11 mouse cellular contexts compared by ENCODE assay signal in the genomic region with DNA sequence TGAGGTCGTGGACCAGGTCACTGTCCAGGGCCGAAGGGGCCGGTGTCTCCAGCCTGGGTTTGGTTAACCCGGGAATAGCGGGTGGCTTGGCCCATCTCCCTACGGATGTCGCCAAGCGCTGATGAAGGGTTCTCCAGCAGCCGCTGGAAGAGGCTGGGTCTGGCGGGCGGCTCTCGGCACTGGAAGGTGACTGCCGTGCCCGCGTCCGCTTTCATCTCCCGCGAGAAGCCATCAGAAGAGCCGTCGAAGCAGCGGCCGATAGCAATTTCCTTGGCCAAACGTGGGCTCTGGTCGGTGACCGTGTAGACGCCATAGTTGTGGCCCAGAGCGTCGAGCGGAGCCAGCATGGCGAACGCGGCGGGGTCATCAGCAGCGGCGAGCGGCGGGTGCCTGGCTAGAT. TPM values are rescaled to one million over a fixed set of nuclear protein-coding genes. Genes with fewer than 3 reads are reported as not detected.
DNase-seq lines count a peak whose midpoint lies in the region; ATAC-seq and TF ChIP-seq lines count a peak whose summit lies in the region.
"Had no signal": no experiment of that assay in that cellular context is flagged by ENCODE, and none has a peak within 500 bp of the region (broad histone marks: within the 10 kb centered on the region; RNA-seq: fewer than 3 reads in every experiment).

No protein-coding gene starts in this region.

- TF ChIP-seq CTCF in kidney, postnatal 0 days (IDR thresholded peaks at IDR 0.05; ENCODE audit: low read depth), result no peak
- no peak for TF ChIP-seq CTCF in intestine, postnatal 0 days (IDR thresholded peaks at IDR 0.05; ENCODE audit: low read depth)

- H3K27me3 ChIP-seq in kidney, postnatal 0 days (ENCODE audit: insufficient read depth, low read length), result peaks cover 66% of the 10 kb centered on the region
- peaks cover 84% of the 10 kb centered on the region for H3K27me3 ChIP-seq in embryonic facial prominence, embryonic 15.5 days
- peaks cover 68% of the 10 kb centered on the region for H3K27me3 ChIP-seq in intestine, postnatal 0 days (replicated peaks; ENCODE audit: control insufficient read depth, insufficient read depth, low read length)
- peaks cover 84% of the 10 kb centered on the region for H3K27me3 ChIP-seq in neural tube, embryonic 15.5 days (replicated peaks)

- WGBS in kidney, postnatal 0 days, result 16% methylated on average over 37 of the region's 37 CpGs
- 9% methylated on average over 37 of the region's 37 CpGs for WGBS in embryonic facial prominence, embryonic 15.5 days
- 14% methylated on average over 37 of the region's 37 CpGs for WGBS in intestine, postnatal 0 days
- WGBS in neural tube, embryonic 15.5 days, result 13% methylated on average over 37 of the region's 37 CpGs

- H3K4me1 ChIP-seq in kidney, postnatal 0 days (replicated peaks; ENCODE audit: insufficient read depth, low read length), result peaks cover 13% of the 10 kb centered on the region; the same call in 1 of the 2 replicates
- peaks cover 24% of the 10 kb centered on the region for H3K4me1 ChIP-seq in embryonic facial prominence, embryonic 15.5 days
- H3K4me1 ChIP-seq in intestine, postnatal 0 days (replicated peaks; ENCODE audit: control insufficient read depth, insufficient read depth, low read length), result no peaks in the 10 kb centered on the region
- H3K4me1 ChIP-seq in neural tube, embryonic 15.5 days, result peaks cover 42% of the 10 kb centered on the region

- no peak for ATAC-seq in kidney, postnatal 0 days (replicated peaks; ENCODE audit: low FRiP score, low read depth)
- no peak for ATAC-seq in embryonic facial prominence, embryonic 15.5 days (ENCODE audit: insufficient number of reproducible peaks, low FRiP score, low TSS enrichment, low read depth)
- ATAC-seq in intestine, postnatal 0 days, result no peak
- ATAC-seq in neural tube, embryonic 15.5 days (ENCODE audit: low FRiP score), result no peak
- ATAC-seq in CD4-positive, CD25-positive, alpha-beta regulatory T cell, adult 4 months, result no peak

- no peaks in the 10 kb centered on the region for H3K36me3 ChIP-seq in kidney, postnatal 0 days (ENCODE audit: insufficient read depth, low read length)
- no peaks in the 10 kb centered on the region for H3K36me3 ChIP-seq in embryonic facial prominence, embryonic 15.5 days
- H3K36me3 ChIP-seq in intestine, postnatal 0 days (ENCODE audit: control insufficient read depth, insufficient read depth), result no peaks in the 10 kb centered on the region
- no peaks in the 10 kb centered on the region for H3K36me3 ChIP-seq in neural tube, embryonic 15.5 days

- no peak overlapping the region for H3K9ac ChIP-seq in kidney, postnatal 0 days (ENCODE audit: low read depth, low read length)
- no peak overlapping the region for H3K9ac ChIP-seq in embryonic facial prominence, embryonic 15.5 days
- no peak overlapping the region for H3K9ac ChIP-seq in intestine, postnatal 0 days (ENCODE audit: low read depth, low read length)
- no peak overlapping the region for H3K9ac ChIP-seq in neural tube, embryonic 15.5 days (replicated peaks)

- H3K4me2 ChIP-seq in kidney, postnatal 0 days (ENCODE audit: low read length), result 0 out of 2 replicates have a peak overlapping the region, but pooled peaks have one; percentile 54
- H3K4me2 ChIP-seq in embryonic facial prominence, embryonic 15.5 days (replicated peaks), result peak overlapping the region; percentile 65
- no peak overlapping the region for H3K4me2 ChIP-seq in intestine, postnatal 0 days (replicated peaks; ENCODE audit: low read depth)
- H3K4me2 ChIP-seq in neural tube, embryonic 15.5 days, result peak overlapping the region; percentile 56

- DNase-seq in kidney, postnatal 0 days (ENCODE audit: low spot score), result no peak
- DNase-seq in kidney, postnatal 14 days, result no peak
- no peak for DNase-seq in testis, postnatal 14 days (ENCODE audit: low spot score)
- DNase-seq in cerebellum, adult 18-20 months, result no peak
- DNase-seq: cerebellum, adult 11-12 months; thymus, adult 2 months had no signal

- H3K27ac ChIP-seq in kidney, postnatal 0 days, result no peak overlapping the region
- no peak overlapping the region for H3K27ac ChIP-seq in embryonic facial prominence, embryonic 15.5 days (replicated peaks)
- H3K27ac ChIP-seq in intestine, postnatal 0 days (ENCODE audit: low read depth, low read length), result no peak overlapping the region
- H3K27ac ChIP-seq in neural tube, embryonic 15.5 days (replicated peaks), result no peak overlapping the region
- H3K27ac ChIP-seq: left cerebral cortex, adult 2 months had no signal

- H3K4me3 ChIP-seq in kidney, postnatal 0 days (replicated peaks; ENCODE audit: low read depth, low read length), result 0 out of 2 replicates have a peak overlapping the region, but pooled peaks have one; percentile 36
- H3K4me3 ChIP-seq in embryonic facial prominence, embryonic 15.5 days (replicated peaks), result peak overlapping the region; percentile 44
- H3K4me3 ChIP-seq in intestine, postnatal 0 days (ENCODE audit: low read depth, low read length), result peak overlapping the region; percentile 40
- peak overlapping the region; percentile 49 for H3K4me3 ChIP-seq in neural tube, embryonic 15.5 days (replicated peaks)

- H3K9me3 ChIP-seq in kidney, postnatal 0 days (replicated peaks; ENCODE audit: low read length), result no peaks in the 10 kb centered on the region
- no peaks in the 10 kb centered on the region for H3K9me3 ChIP-seq in embryonic facial prominence, embryonic 15.5 days (replicated peaks)
- H3K9me3 ChIP-seq in intestine, postnatal 0 days (ENCODE audit: control insufficient read depth), result no peaks in the 10 kb centered on the region
- H3K9me3 ChIP-seq in neural tube, embryonic 15.5 days (replicated peaks), result no peaks in the 10 kb centered on the region

RNA-seq across cellular contexts. Expression of a gene that starts 6.6 kb away (rescaled TPM):
- 0.69 and 0.75 TPM in 2 replicates for polyA plus RNA-seq in kidney, postnatal 0 days (2015; fragmentation: Nextera tagmentation; extraction: Ambion mirVana)
- 1.1 and 1.2 TPM in 2 replicates for polyA plus RNA-seq in embryonic facial prominence, embryonic 15.5 days (2015; fragmentation: Nextera tagmentation; extraction: Ambion mirVana)
- 0.22 and 0.25 TPM in 2 replicates for polyA plus RNA-seq in intestine, postnatal 0 days (2015; fragmentation: Nextera tagmentation; extraction: Ambion mirVana)
- polyA plus RNA-seq in neural tube, embryonic 15.5 days (2015; fragmentation: Nextera tagmentation; extraction: Ambion mirVana), result 5.3 and 6.0 TPM in 2 replicates
- not detected for polyA plus RNA-seq in CD4-positive, CD25-positive, alpha-beta regulatory T cell, adult 4 months (2017; shearing (Covaris generic))

RNA-seq across cellular contexts. Expression of a gene that starts 21.1 kb away (rescaled TPM):
- polyA plus RNA-seq in kidney, postnatal 0 days (2015; fragmentation: Nextera tagmentation; extraction: Ambion mirVana), result 3.8 and 4.0 TPM in 2 replicates
- 3.6 and 4.0 TPM in 2 replicates for polyA plus RNA-seq in embryonic facial prominence, embryonic 15.5 days (2015; fragmentation: Nextera tagmentation; extraction: Ambion mirVana)
- 1.2 and 2.3 TPM in 2 replicates for polyA plus RNA-seq in intestine, postnatal 0 days (2015; fragmentation: Nextera tagmentation; extraction: Ambion mirVana)
- polyA plus RNA-seq in neural tube, embryonic 15.5 days (2015; fragmentation: Nextera tagmentation; extraction: Ambion mirVana), result 4.3 TPM in 2 replicates
- under 1 TPM in 1 of 2 experiments, not detected in 1; 0.24 TPM for polyA plus RNA-seq in CD4-positive, CD25-positive, alpha-beta regulatory T cell, adult 4 months (2017; shearing (Covaris generic))

RNA-seq across cellular contexts. Expression of a gene that starts 21.5 kb away (rescaled TPM):
- 288 and 310 TPM in 2 replicates for polyA plus RNA-seq in kidney, postnatal 0 days (2015; fragmentation: Nextera tagmentation; extraction: Ambion mirVana)
- 178 and 188 TPM in 2 replicates for polyA plus RNA-seq in embryonic facial prominence, embryonic 15.5 days (2015; fragmentation: Nextera tagmentation; extraction: Ambion mirVana)
- polyA plus RNA-seq in intestine, postnatal 0 days (2015; fragmentation: Nextera tagmentation; extraction: Ambion mirVana), result 310 and 317 TPM in 2 replicates
- 190 and 209 TPM in 2 replicates for polyA plus RNA-seq in neural tube, embryonic 15.5 days (2015; fragmentation: Nextera tagmentation; extraction: Ambion mirVana)
- 100 to 1,000 TPM; 184 to 253 TPM for polyA plus RNA-seq in CD4-positive, CD25-positive, alpha-beta regulatory T cell, adult 4 months (2017; shearing (Covaris generic))

RNA-seq across cellular contexts. Expression of a gene that starts 21.7 kb away (rescaled TPM):
- 4.8 and 5.2 TPM in 2 replicates for polyA plus RNA-seq in kidney, postnatal 0 days (2015; fragmentation: Nextera tagmentation; extraction: Ambion mirVana)
- polyA plus RNA-seq in embryonic facial prominence, embryonic 15.5 days (2015; fragmentation: Nextera tagmentation; extraction: Ambion mirVana), result 4.0 and 5.3 TPM in 2 replicates
- 2.1 and 2.2 TPM in 2 replicates for polyA plus RNA-seq in intestine, postnatal 0 days (2015; fragmentation: Nextera tagmentation; extraction: Ambion mirVana)
- 11.8 and 15.6 TPM in 2 replicates for polyA plus RNA-seq in neural tube, embryonic 15.5 days (2015; fragmentation: Nextera tagmentation; extraction: Ambion mirVana)
- polyA plus RNA-seq in CD4-positive, CD25-positive, alpha-beta regulatory T cell, adult 4 months (2017; shearing (Covaris generic)), result 1 to 10 TPM in 1 of 2 experiments, under 1 TPM in 1; 0.91 to 1.6 TPM

RNA-seq across cellular contexts. Expression of a gene that starts 48.5 kb away (rescaled TPM):
- polyA plus RNA-seq in kidney, postnatal 0 days (2015; fragmentation: Nextera tagmentation; extraction: Ambion mirVana), result 7.7 and 8.3 TPM in 2 replicates
- polyA plus RNA-seq in embryonic facial prominence, embryonic 15.5 days (2015; fragmentation: Nextera tagmentation; extraction: Ambion mirVana), result 9.6 and 19.4 TPM in 2 replicates
- polyA plus RNA-seq in intestine, postnatal 0 days (2015; fragmentation: Nextera tagmentation; extraction: Ambion mirVana), result 2.7 and 4.7 TPM in 2 replicates
- polyA plus RNA-seq in neural tube, embryonic 15.5 days (2015; fragmentation: Nextera tagmentation; extraction: Ambion mirVana), result 52.6 and 61.2 TPM in 2 replicates
- 10 to 100 TPM; 10.2 to 17.1 TPM for polyA plus RNA-seq in CD4-positive, CD25-positive, alpha-beta regulatory T cell, adult 4 months (2017; shearing (Covaris generic))
